Mouse (Mus musculus) limb, embryonic 14.5 days (tissue): ENCODE measurements at regions not wholly inside any gene's neighbourhood (a gene's known extent, or its start where the extent isn't known, plus 50 kb on each side); places are given as distances from the start of the nearest gene placed in this dataset.

ENCODE experiments used
- ATAC-seq: fragments of 200-750 bp; cut with Nextera tagmentation; 2 replicates; pipeline ENCODE4 v1.8.0; 2017; ENCODE audit warnings: low read depth, moderate number of reproducible peaks, moderate TSS enrichment; ENCODE audit not compliant: low FRiP score
- DNase-seq: peaks from one replicate; pipeline ENCODE4 v3.0.0-alpha.2; 2015; ENCODE audit warnings: low spot score
- H3K27ac ChIP-seq: fragments of 300-500 bp; sonication (generic); replicated peaks from 2 replicates; pipeline ENCODE4 v1.5.1; 2014; ENCODE audit warnings: low read depth, mild to moderate bottlenecking, low read length, moderate library complexity, mixed read lengths
- H3K27me3 ChIP-seq: fragments of 300-500 bp; sonication (generic); 2 replicates; pipeline ENCODE4 v1.6.1; 2014; ENCODE audit warnings: low read length, mixed read lengths; ENCODE audit not compliant: control insufficient read depth, insufficient read depth
- H3K36me3 ChIP-seq: fragments of 300-500 bp; sonication (generic); 2 replicates; pipeline ENCODE4 v1.6.1; 2014; ENCODE audit warnings: mild to moderate bottlenecking, low read length, moderate library complexity, mixed read lengths; ENCODE audit not compliant: control insufficient read depth, insufficient read depth
- H3K4me1 ChIP-seq: fragments of 300-500 bp; sonication (generic); 2 replicates; pipeline ENCODE4 v1.6.1; 2014; ENCODE audit warnings: antibody characterized with exemption, low read length, mixed read lengths; ENCODE audit not compliant: control insufficient read depth, insufficient read depth
- H3K4me2 ChIP-seq: fragments of 300-500 bp; sonication (generic); replicated peaks from 2 replicates; pipeline ENCODE4 v1.6.1; 2014; ENCODE audit warnings: low read depth, mild to moderate bottlenecking, low read length, moderate library complexity; ENCODE audit not compliant: severe bottlenecking
- H3K4me3 ChIP-seq: fragments of 300-500 bp; sonication (generic); replicated peaks from 2 replicates; pipeline ENCODE4 v1.5.1; 2014; ENCODE audit warnings: low read length
- H3K9ac ChIP-seq: fragments of 300-500 bp; sonication (generic); 2 replicates; pipeline ENCODE4 v1.6.1; 2014; ENCODE audit warnings: mild to moderate bottlenecking, low read depth, low read length, moderate library complexity; ENCODE audit not compliant: severe bottlenecking
- H3K9me3 ChIP-seq: fragments of 300-500 bp; sonication (generic); 2 replicates; pipeline ENCODE4 v1.6.1; 2016; ENCODE audit warnings: low read length; ENCODE audit not compliant: control insufficient read depth
- POLR2A ChIP-seq: fragments of 200-500 bp; IDR thresholded peaks from 2 replicates; pipeline ENCODE4 v1.8.0; 2012; ENCODE audit warnings: inconsistent platforms, mild to moderate bottlenecking, moderate library complexity, borderline replicate concordance; ENCODE audit not compliant: insufficient read depth, insufficient read length; ENCODE audit errors: extremely low read depth
- WGBS: fragments of 180-500 bp; shearing (Covaris S2); extraction: QIAGEN DNeasy Blood & Tissue Kit; methylation state at CpG from one replicate; pipeline ENCODE4 v1.1.7; 2014; 5-methylcytosine and 5-hydroxymethylcytosine counted together

GRCm38 (mm10) chr9:43976366-43976765 is 66.8 kb upstream of the Thy1 start:
- TF ChIP-seq POLR2A = no peak
- Histone ChIP-seq H3K27me3 (no peaks in the 10 kb centered on the region), H3K27ac (no peak overlapping the region), H3K9ac (no peak overlapping the region), H3K4me2 (no peak overlapping the region), H3K9me3 (no peaks in the 10 kb centered on the region), H3K36me3 (no peaks in the 10 kb centered on the region), H3K4me1 (no peaks in the 10 kb centered on the region), H3K4me3 (no peak overlapping the region)
- 87% methylated on average over 5 of the region's 5 CpGs for WGBS
- DNase-seq (no peak), ATAC-seq (no peak)

DNA sequence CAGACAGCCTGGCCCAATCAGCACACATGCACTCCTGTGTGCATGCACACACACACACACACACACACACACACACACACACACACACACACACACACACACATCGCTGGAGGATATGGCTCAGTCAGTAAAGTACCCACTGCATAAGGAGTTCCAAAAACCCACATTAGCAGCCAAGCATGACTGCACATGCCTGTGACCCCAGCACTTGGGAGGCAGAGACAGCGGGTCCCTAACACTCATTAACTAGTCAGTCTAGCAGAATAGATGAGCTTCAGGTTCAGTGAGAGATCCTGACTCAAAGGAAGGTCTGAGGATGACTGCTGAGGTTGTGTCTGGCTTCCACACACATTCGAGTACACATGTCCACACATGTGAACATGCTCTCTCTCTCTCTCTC is 65.4 kb upstream of the Thy1 start:
- Histone ChIP-seq H3K4me2 (no peak overlapping the region), H3K36me3 (no peaks in the 10 kb centered on the region), H3K27me3 (no peaks in the 10 kb centered on the region), H3K9ac (no peak overlapping the region), H3K27ac (no peak overlapping the region), H3K4me3 (no peak overlapping the region), H3K9me3 (no peaks in the 10 kb centered on the region), H3K4me1 (no peaks in the 10 kb centered on the region)
- TF ChIP-seq POLR2A = no peak
- WGBS = 70% methylated on average over 3 of the region's 3 CpGs
- no peak for DNase-seq
- no peak for ATAC-seq

GRCm38 (mm10) chr9:43981376-43981775 is 61.8 kb upstream of the Thy1 start:
- H3K4me1 ChIP-seq = no peaks in the 10 kb centered on the region
- no peak overlapping the region for H3K4me3 ChIP-seq
- DNase-seq (no peak), ATAC-seq (no peak)
- no peaks in the 10 kb centered on the region for H3K9me3 ChIP-seq
- no peak overlapping the region for H3K27ac ChIP-seq
- H3K36me3 ChIP-seq = no peaks in the 10 kb centered on the region
- no peak for TF ChIP-seq POLR2A
- WGBS = 37% methylated on average over 8 of the region's 8 CpGs
- H3K27me3 ChIP-seq = no peaks in the 10 kb centered on the region
- H3K9ac ChIP-seq = no peak overlapping the region
- no peak overlapping the region for H3K4me2 ChIP-seq

DNA sequence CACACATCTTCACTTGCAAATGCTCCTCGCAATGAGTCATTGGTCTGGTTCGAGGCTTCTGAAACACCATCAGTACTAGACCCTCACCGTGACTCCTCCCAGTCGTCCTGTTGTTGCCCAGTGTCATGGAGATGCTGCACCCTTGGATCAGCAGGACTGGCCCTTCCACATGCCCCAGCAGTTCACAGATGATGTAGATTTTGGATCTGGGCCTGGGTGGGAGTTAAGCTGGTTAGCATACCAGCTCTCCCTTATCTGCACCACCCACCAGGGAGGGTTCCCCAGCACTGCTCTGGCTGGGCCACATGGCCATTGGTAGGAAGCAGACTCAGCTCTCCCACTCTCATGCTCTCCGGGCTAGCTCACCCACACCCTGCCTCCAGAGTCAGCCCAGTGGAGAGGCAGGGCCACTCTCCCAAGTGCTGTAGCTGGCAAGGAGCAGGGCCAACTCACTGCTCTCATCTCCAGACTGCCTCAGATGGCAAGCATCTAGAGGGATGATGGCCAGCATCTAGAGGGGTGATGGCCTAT is 60.8 kb upstream of the Thy1 start:
- Histone ChIP-seq H3K27me3 (no peaks in the 10 kb centered on the region), H3K27ac (no peak overlapping the region), H3K36me3 (no peaks in the 10 kb centered on the region), H3K9me3 (no peaks in the 10 kb centered on the region), H3K4me2 (no peak overlapping the region), H3K4me3 (no peak overlapping the region), H3K4me1 (no peaks in the 10 kb centered on the region), H3K9ac (no peak overlapping the region)
- 73% methylated on average over 5 of the region's 5 CpGs for whole genome bisulfite sequencing
- no peak for TF ChIP-seq POLR2A
- DNase-seq (no peak), ATAC-seq (no peak)

DNA sequence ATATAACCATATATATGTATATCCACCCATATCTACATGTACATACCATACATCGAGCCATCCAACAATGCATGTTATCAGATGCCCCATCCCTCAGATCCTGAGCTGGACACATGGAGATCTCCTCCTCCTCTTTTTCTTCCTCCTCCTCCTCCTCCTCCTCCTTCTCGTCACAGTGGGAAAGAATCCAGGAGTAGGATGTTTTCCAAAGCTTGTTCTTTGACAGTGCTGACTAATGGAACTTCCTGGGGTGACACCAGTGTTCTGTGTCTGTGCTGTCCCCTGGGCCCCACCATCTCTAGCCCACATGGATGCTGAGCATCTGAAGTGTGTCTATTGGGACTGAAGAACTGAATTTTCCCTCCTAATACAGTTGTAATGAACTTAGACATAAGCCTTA is 60.0 kb upstream of the Thy1 start:
- DNase-seq (no peak), ATAC-seq (no peak)
- WGBS = 68% methylated on average over 2 of the region's 2 CpGs
- H3K9ac ChIP-seq = no peak overlapping the region
- H3K4me1 ChIP-seq = no peaks in the 10 kb centered on the region; the same call in 1 of the 2 replicates
- H3K27ac ChIP-seq = no peak overlapping the region
- H3K9me3 ChIP-seq = no peaks in the 10 kb centered on the region
- H3K4me3 ChIP-seq = no peak overlapping the region
- H3K4me2 ChIP-seq = no peak overlapping the region
- no peaks in the 10 kb centered on the region for H3K36me3 ChIP-seq
- no peaks in the 10 kb centered on the region for H3K27me3 ChIP-seq
- no peak for TF ChIP-seq POLR2A
